Mouse (Mus musculus) hindbrain, embryonic 16.5 days (tissue): ENCODE data around the gene Cox14. TPM values are rescaled to one million over a fixed set of nuclear protein-coding genes. Genes with fewer than 3 reads are reported as not detected.
A peak's percentile ranks its signal among the peaks of the same experiment; 100 is the strongest.
"Not testable (repeated sequence)": the region's sequence is repeated elsewhere in the genome, so short reads cannot be mapped to it uniquely, and the experiment has no call there.

Experiments used
- ATAC-seq: fragments of 200-750 bp; cut with Nextera tagmentation; 2 replicates; pipeline ENCODE4 v1.8.0; 2017; ENCODE audit warnings: moderate TSS enrichment, moderate library complexity
- H3K27ac ChIP-seq: fragments of 300-500 bp; sonication (generic); 2 replicates; pipeline ENCODE4 v1.5.1; 2014; ENCODE audit warnings: low read depth, mild to moderate bottlenecking, control low read depth, low read length, moderate library complexity
- H3K27me3 ChIP-seq: fragments of 300-500 bp; sonication (generic); replicated peaks from 2 replicates; pipeline ENCODE4 v1.6.1; 2014; ENCODE audit warnings: low read length; ENCODE audit not compliant: control insufficient read depth, insufficient read depth
- H3K36me3 ChIP-seq: fragments of 300-500 bp; sonication (generic); 2 replicates; pipeline ENCODE4 v1.6.1; 2014; ENCODE audit warnings: mild to moderate bottlenecking, low read length, moderate library complexity, mixed read lengths; ENCODE audit not compliant: control insufficient read depth, insufficient read depth
- H3K4me1 ChIP-seq: fragments of 300-500 bp; sonication (generic); 2 replicates; pipeline ENCODE4 v1.6.1; 2014; ENCODE audit warnings: low read depth, low read length; ENCODE audit not compliant: control insufficient read depth, insufficient read depth
- H3K4me2 ChIP-seq: fragments of 300-500 bp; sonication (generic); 2 replicates; pipeline ENCODE4 v1.6.1; 2014; ENCODE audit warnings: mild to moderate bottlenecking, low read length, control low read depth, moderate library complexity
- H3K4me3 ChIP-seq: fragments of 300-500 bp; sonication (generic); 2 replicates; pipeline ENCODE4 v1.5.1; 2014; ENCODE audit warnings: mild to moderate bottlenecking, low read length, control low read depth, moderate library complexity
- H3K9ac ChIP-seq: fragments of 300-500 bp; sonication (generic); 2 replicates; pipeline ENCODE4 v1.6.1; 2014; ENCODE audit warnings: low read depth, mild to moderate bottlenecking, control low read depth, low read length, moderate library complexity
- H3K9me3 ChIP-seq: fragments of 300-500 bp; sonication (generic); 2 replicates; pipeline ENCODE4 v1.6.1; 2014; ENCODE audit warnings: mild to moderate bottlenecking, low read length, moderate library complexity; ENCODE audit not compliant: control insufficient read depth
- WGBS: fragments of 180-500 bp; shearing (Covaris S2); extraction: QIAGEN DNeasy Blood & Tissue Kit; methylation state at CpG from one replicate; pipeline ENCODE4 v1.1.7; 2014; 5-methylcytosine and 5-hydroxymethylcytosine counted together
- polyA plus RNA-seq: library from polyadenylated mRNA; unstranded; fragments of >200 nt; fragmentation: Nextera tagmentation; extraction: Ambion mirVana; gene quantifications from 2 replicates; pipeline ENCODE4 v1.2.1, GENCODE M21; 2015

Gene Cox14
- polyA plus RNA-seq, 1 experiment from 2014 or later = 191 TPM

DNA sequence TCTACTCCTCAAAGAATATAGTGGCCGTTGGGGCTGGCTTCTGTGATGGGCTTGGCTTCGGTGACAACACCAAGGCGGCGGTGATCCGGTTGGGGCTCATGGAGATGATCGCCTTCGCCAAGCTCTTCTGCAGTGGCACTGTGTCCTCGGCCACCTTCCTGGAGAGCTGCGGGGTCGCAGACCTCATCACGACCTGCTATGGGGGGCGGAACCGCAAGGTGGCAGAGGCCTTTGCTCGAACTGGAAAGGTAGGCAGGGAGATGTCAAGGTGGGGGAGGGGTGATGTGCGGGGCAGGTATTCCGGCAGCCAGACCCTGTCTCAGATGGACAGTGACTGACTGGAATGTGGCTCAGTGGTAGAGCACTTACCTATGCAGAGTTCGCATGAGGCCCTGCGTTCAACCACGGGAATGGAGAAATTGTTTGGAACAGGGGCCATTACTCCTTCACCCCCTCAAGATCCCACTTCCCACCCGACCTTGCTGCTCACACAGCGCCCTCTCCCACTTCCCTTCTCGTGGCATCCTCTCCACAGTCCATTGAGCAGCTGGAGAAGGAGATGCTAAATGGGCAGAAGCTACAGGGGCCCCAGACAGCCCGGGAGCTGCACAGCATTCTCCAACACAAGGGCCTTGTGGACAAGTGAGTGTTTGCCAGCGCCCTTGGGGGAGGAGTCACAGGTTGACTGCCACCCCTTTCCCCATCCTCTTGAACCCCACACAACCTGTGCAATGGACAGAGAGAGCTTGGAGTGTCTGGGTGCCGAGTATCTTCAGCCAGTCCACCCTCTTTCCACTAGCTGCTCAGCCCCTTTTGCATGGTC, 3.3 kb upstream of the Cox14 start:
- Histone ChIP-seq H3K27me3 (no peaks in the 10 kb centered on the region), H3K9ac (no peak overlapping the region), H3K4me2 (no peak overlapping the region), H3K9me3 (no peaks in the 10 kb centered on the region), H3K27ac (no peak overlapping the region), H3K4me3 (no peak overlapping the region), H3K36me3 (0 out of 2 replicates have a peak, but pooled peaks cover 3% of the 10 kb centered on the region), H3K4me1 (peaks cover 32% of the 10 kb centered on the region)
- no peak for ATAC-seq
- 86% methylated on average over 25 of the region's 25 CpGs for WGBS

DNA sequence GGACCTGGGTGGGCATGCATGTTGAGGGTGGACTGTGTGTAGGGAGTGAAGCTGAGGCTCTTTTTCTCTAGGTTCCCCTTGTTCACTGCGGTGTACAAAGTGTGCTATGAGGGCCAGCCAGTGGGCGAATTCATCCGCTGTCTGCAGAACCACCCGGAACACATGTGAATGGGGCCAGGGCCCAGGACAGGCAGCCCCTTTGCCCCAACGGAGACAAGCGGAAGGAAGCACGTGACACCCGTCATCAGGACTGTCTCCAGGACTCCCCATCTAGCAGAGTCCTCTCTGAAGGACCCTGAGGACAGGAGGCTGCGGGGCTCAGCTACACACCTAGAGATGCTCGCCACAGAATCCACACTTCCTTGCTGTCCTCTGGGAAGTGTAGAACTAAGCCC, 2.3 kb upstream of the Cox14 start:
- H3K4me2 ChIP-seq = no peak overlapping the region; the same call in 1 of the 2 replicates
- no peak for ATAC-seq
- H3K36me3 ChIP-seq = peaks cover 8% of the 10 kb centered on the region; the same call in 1 of the 2 replicates
- H3K4me1 ChIP-seq = peaks cover 25% of the 10 kb centered on the region
- H3K27ac ChIP-seq = peak overlapping the region; percentile 62
- no peak overlapping the region for H3K9ac ChIP-seq
- no peak overlapping the region for H3K4me3 ChIP-seq
- H3K9me3 ChIP-seq = no peaks in the 10 kb centered on the region
- 55% methylated on average over 10 of the region's 10 CpGs for WGBS
- no peaks in the 10 kb centered on the region for H3K27me3 ChIP-seq

DNA sequence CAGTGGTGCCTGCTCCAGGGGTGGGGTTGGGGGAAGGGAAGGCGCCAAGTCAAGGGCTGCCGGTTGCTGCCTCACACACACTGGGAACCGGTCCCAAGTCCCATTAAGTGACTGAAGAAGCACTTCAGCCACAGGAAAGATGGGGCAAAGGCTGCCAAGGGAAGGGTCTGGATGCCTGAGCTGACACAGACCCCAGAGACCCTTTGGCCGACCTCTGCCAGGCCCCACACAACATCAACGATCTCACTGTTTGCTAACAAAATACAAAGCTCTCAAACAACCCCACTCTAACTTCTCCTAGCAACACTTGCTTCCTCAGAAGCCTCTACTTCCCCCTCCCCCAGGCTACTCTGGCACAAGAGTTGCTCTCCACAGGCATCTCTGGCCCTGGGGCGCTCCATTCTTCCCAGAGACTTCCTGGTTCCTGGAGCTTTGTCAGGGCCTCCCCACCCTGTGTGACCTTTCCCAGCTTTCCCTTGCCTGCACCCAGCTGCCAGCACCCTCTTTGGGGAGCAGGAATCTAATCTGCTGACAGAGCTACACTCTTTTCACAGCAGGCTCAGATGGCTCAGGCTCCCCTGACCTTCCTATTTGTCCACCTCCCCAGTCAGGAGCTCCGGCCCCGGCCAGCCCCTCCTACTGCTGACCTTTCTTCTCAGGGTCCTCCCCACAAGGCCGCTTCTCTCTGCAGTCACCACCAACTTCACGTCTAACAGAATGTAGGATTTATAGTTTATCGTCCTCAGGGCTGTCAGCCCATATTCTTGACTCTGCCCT, 1.7 kb upstream of the Cox14 start:
- peaks cover 25% of the 10 kb centered on the region for H3K4me1 ChIP-seq
- H3K9ac ChIP-seq = peak overlapping the region; percentile 54; the same call in 1 of the 2 replicates
- peak overlapping the region; percentile 64 for H3K4me2 ChIP-seq
- peak overlapping the region; percentile 81 for H3K27ac ChIP-seq
- no peaks in the 10 kb centered on the region for H3K9me3 ChIP-seq
- no peaks in the 10 kb centered on the region for H3K27me3 ChIP-seq
- WGBS = 14% methylated on average over 11 of the region's 11 CpGs
- ATAC-seq = no peak
- H3K36me3 ChIP-seq = peaks cover 9% of the 10 kb centered on the region; the same call in 1 of the 2 replicates
- no peak overlapping the region for H3K4me3 ChIP-seq

DNA sequence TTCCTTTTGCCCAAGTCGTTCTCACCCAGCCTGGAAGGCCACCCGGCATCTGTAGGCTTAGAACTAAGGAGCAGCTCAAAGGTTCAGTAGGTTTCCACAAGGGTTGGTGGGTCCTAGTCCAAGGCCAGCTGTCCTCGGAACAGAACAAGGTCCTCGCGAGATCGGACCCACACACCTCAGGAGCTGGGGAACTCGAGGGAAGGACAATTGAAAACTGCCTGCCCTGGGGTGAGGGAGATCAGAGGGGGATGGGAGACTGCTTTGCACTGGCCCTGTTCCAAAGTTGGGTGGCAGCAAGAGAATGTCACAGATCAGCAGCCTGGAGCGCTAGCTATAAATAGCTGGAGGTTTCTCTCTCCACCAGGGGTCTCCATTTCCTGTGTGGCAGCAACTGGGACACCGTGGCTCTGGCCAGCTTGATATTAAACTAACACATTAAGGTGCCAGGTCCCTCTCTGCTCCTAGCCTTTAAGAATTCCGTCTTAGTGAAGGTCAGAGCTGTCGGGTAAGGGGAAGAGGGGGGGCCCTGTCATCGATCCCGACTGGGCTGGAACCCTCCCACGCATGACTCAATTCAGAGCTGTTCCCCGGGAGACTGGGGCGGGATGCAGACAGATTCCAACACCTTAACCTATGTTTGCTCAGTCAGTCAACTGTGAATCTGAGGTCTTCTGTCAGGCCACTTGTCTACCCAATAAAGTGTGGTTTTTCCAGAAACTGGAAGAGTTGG, 961 bp upstream of the Cox14 start:
- Histone ChIP-seq H3K4me2 (peak overlapping the region; percentile 64), H3K9ac (peak overlapping the region; percentile 54; the same call in 1 of the 2 replicates), H3K9me3 (no peaks in the 10 kb centered on the region), H3K36me3 (peaks cover 13% of the 10 kb centered on the region; the same call in 1 of the 2 replicates), H3K27ac (peak overlapping the region; percentile 81), H3K27me3 (no peaks in the 10 kb centered on the region), H3K4me1 (peaks cover 25% of the 10 kb centered on the region), H3K4me3 (peak overlapping the region; percentile 94)
- ATAC-seq = peak; percentile 24
- 10% methylated on average over 16 of the region's 16 CpGs for WGBS

DNA sequence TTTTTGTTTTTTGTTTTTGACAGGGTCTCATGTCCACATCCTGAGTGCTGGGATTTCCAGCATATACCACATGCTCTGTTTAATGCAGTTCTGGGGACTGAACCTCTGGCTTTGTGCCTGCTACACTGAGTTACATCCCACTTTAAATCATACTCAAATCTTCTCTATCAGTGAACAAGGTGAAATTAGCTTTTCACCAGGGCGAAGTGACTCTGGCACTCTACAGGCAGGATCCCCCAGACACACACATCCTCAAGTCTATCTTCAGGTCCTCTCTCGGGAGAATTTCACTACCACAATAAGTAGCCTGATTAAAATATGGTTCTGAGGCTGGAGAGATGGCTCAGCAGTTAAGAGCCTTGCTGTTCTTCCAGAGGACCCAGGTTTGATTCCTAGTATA, 1.1 kb downstream of the Cox14 start:
- ATAC-seq = no peak

DNA sequence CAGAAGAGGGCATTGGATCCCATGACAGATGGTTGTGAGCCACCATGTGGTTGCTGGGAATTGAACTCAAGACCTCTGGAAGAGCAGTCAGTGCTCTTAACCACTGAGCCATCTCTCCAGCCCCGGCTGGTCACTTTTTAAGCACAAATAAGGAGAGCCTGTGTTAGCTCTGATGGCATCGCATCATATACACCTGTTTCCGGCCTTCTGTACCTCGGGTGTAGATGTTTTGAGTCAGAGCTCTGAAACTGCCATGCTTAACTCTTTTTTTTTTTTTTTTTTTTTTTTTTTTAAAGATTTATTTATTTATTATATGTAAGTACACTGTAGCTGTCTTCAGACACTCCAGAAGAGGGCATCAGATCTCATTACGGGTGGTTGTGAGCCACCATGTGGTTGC, 1.6 kb downstream of the Cox14 start:
- H3K4me2 ChIP-seq, H3K27ac ChIP-seq, ATAC-seq, H3K4me3 ChIP-seq, H3K27me3 ChIP-seq, H3K36me3 ChIP-seq, H3K9ac ChIP-seq, H3K9me3 ChIP-seq: not testable (repeated sequence)
- over 99% methylated on average over 4 of the region's 5 CpGs for WGBS
- peaks cover 25% of the 10 kb centered on the region for H3K4me1 ChIP-seq

More for the DNA sequence above, 1.1 kb downstream of the Cox14 start:
- peaks cover 10% of the 10 kb centered on the region; the same call in 1 of the 2 replicates for H3K36me3 ChIP-seq
- H3K27ac ChIP-seq = no peak overlapping the region; the same call in 1 of the 2 replicates
- H3K27me3 ChIP-seq = no peaks in the 10 kb centered on the region
- H3K4me2 ChIP-seq = peak overlapping the region; percentile 71
- peak overlapping the region; percentile 20; the same call in 1 of the 2 replicates for H3K9ac ChIP-seq
- WGBS = 79% methylated on average over 2 of the region's 2 CpGs
- peak overlapping the region; percentile 94 for H3K4me3 ChIP-seq
- H3K4me1 ChIP-seq = peaks cover 25% of the 10 kb centered on the region
- H3K9me3 ChIP-seq = no peaks in the 10 kb centered on the region

DNA sequence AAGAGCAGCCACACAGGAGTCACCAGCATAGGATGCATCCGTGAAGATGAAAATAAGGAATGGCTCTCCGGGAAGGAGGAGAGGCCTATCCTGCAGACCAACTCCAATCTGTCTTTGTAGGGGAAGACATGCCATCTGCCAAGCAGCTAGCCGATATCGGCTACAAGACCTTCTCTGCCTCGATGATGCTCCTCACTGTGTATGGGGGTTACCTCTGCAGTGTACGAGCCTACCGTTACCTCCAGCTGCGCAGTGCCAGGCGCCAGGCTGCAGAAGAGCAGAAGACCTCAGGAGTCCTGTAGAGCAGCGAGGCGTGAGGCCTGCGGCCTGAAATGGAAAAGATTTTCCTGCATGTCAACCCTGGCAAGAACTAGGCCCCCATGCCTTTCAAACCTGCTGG, 2.1 kb downstream of the Cox14 start:
- WGBS = 95% methylated on average over 12 of the region's 12 CpGs
- ATAC-seq = no peak
- Histone ChIP-seq H3K9me3 (no peaks in the 10 kb centered on the region), H3K36me3 (peaks cover 10% of the 10 kb centered on the region; the same call in 1 of the 2 replicates), H3K4me2 (no peak overlapping the region), H3K4me1 (peaks cover 25% of the 10 kb centered on the region), H3K9ac (no peak overlapping the region), H3K4me3 (no peak overlapping the region), H3K27ac (no peak overlapping the region), H3K27me3 (no peaks in the 10 kb centered on the region)

DNA sequence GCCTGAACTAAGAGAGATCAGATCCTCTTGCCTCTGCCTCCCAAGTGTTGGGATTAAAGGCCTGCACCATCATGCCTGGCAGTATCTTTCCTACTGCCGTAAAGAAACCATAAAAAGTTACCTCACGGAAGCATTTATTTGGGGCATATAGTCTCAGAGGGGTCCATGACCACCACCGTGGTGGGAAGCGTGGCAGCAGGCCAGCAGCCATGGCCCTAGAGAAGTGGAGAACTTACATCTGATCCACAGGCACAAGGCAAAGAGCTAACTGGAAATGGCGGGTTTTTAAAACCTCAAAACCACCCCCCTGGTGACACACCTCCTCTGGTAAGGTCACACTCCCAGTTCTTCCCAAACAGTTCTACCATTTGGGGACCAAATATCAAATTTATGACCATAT, 2.8 kb downstream of the Cox14 start:
- Histone ChIP-seq H3K9me3 (no peaks in the 10 kb centered on the region), H3K27ac (no peak overlapping the region), H3K27me3 (no peaks in the 10 kb centered on the region), H3K4me3 (no peak overlapping the region), H3K4me2 (no peak overlapping the region), H3K9ac (no peak overlapping the region), H3K4me1 (peaks cover 24% of the 10 kb centered on the region), H3K36me3 (peaks cover 10% of the 10 kb centered on the region)
- no peak for ATAC-seq
- WGBS = 88% methylated on average over 5 of the region's 5 CpGs
